Mouse (Mus musculus): Measurements from ENCODE around the gene Rps26.

DNA sequence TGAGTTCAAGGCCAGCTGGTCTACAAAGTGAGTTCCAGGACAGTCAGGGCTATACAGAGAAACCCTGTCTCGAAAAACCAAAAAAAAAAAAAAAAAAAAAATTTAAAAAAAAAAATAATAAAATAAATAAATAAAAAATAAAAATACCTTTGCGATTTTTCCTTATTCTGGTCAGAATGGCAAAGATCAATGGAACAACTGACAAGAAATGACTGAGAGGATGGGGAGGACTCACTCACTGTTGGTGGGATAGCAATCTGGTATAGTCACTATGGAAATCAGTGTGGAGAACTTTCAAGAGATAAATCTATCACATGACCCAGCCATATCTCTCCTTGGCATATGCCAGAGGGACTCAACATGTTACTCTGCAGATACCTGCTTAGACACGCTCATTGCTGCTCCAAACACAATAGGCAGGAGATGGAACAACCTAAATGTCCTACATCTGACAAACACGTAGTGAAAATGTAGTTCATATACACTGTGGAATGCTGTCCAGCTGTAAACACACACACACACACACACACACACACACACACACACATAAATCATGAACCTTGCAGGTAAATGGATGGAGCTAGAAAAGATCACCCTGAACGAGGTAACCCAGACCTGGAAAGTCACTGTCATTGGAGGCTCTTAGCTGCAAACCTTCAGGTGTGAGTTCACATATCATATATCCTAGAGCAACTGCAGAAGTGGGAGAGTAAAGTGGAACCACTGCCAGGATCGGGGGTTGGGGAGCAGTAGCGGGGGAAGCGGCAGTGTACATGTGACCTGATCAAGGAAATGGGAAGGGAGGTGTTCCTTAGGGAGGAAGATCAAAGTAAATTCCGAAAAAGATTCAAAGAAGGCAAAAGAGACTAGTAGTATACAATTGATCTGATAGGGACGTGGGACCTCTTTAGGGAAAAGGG is 1.1 kb upstream of the Rps26 start:
- TF ChIP-seq CTCF (conservative IDR thresholded peaks at IDR 0.05; ENCODE audit: insufficient read depth, insufficient read length, low read depth, low read length) = no peak
- no peak for TF ChIP-seq POLR2A (IDR thresholded peaks at IDR 0.05; ENCODE audit: low read depth, low read length)
